10 mouse cellular contexts compared by ENCODE assay signal in genomic region chr12:107516265-107517217, GRCm38 (mm10). TPM values are rescaled to one million over a fixed set of nuclear protein-coding genes. Genes with fewer than 3 reads are reported as not detected.
DNase-seq lines count a peak whose midpoint lies in the region; ATAC-seq and TF ChIP-seq lines count a peak whose summit lies in the region.
"Had no signal": no experiment of that assay in that cellular context is flagged by ENCODE, and none has a peak within 500 bp of the region (broad histone marks: within the 10 kb centered on the region; RNA-seq: fewer than 3 reads in every experiment).

No protein-coding gene starts in this region.

- H3K36me3 ChIP-seq in kidney, embryonic 14.5 days (ENCODE audit: control insufficient read depth, insufficient read depth, low read length), result no peaks in the 10 kb centered on the region
- H3K36me3 ChIP-seq in forebrain, embryonic 12.5 days (replicated peaks), result no peaks in the 10 kb centered on the region
- no peaks in the 10 kb centered on the region for H3K36me3 ChIP-seq in midbrain, embryonic 13.5 days
- no peaks in the 10 kb centered on the region for H3K36me3 ChIP-seq in heart, embryonic 12.5 days

- WGBS in kidney, embryonic 14.5 days, result 25% methylated on average over 11 of the region's 11 CpGs
- 21% methylated on average over 11 of the region's 11 CpGs for WGBS in cerebellum, adult 2 months
- 18% methylated on average over 11 of the region's 11 CpGs for WGBS in forebrain, embryonic 12.5 days
- WGBS in midbrain, embryonic 13.5 days, result 24% methylated on average over 11 of the region's 11 CpGs
- 71% methylated on average over 11 of the region's 11 CpGs for WGBS in heart, embryonic 12.5 days

- no peak for TF ChIP-seq POLR2A in cerebellum, adult 2 months (IDR thresholded peaks at IDR 0.05; ENCODE audit: borderline replicate concordance, insufficient read depth, low read length)

- no peak overlapping the region for H3K4me3 ChIP-seq in kidney, embryonic 14.5 days (ENCODE audit: low read length)
- H3K4me3 ChIP-seq in cerebellum, adult 2 months (replicated peaks; ENCODE audit: insufficient read depth, low read depth, low read length), result no peak overlapping the region
- no peak overlapping the region for H3K4me3 ChIP-seq in forebrain, embryonic 12.5 days (replicated peaks)
- H3K4me3 ChIP-seq in midbrain, embryonic 13.5 days (replicated peaks), result no peak overlapping the region
- no peak overlapping the region for H3K4me3 ChIP-seq in heart, embryonic 12.5 days

- DNase-seq in kidney, postnatal 25 days, result no peak
- DNase-seq in cerebellum, adult 2 months, result peak; percentile 20 to 46
- no peak for DNase-seq in adrenal gland, adult (ENCODE audit: inconsistent age in 2 of 2, low spot score in 1 of 2)
- DNase-seq in right cerebral cortex, postnatal 36 days (ENCODE audit: low spot score in 2 of 2), result no peak
- DNase-seq: thymus, adult 2 months had no signal

- no peak overlapping the region for H3K27ac ChIP-seq in kidney, embryonic 14.5 days (ENCODE audit: low read depth, low read length)
- H3K27ac ChIP-seq in cerebellum, adult 2 months (ENCODE audit: insufficient read depth, low read length), result no peak overlapping the region
- H3K27ac ChIP-seq in forebrain, embryonic 12.5 days, result peak overlapping the region; percentile 56; the same call in 1 of the 2 replicates
- peak overlapping the region; percentile 36; the same call in 1 of the 2 replicates for H3K27ac ChIP-seq in midbrain, embryonic 13.5 days
- H3K27ac ChIP-seq in heart, embryonic 12.5 days (ENCODE audit: poor library complexity, severe bottlenecking), result no peak overlapping the region

- H3K4me1 ChIP-seq in kidney, embryonic 14.5 days (ENCODE audit: control insufficient read depth, insufficient read depth, low read length), result no peaks in the 10 kb centered on the region
- no peaks in the 10 kb centered on the region for H3K4me1 ChIP-seq in cerebellum, adult 2 months (ENCODE audit: control insufficient read depth, insufficient read depth, low read length)
- H3K4me1 ChIP-seq in forebrain, embryonic 12.5 days, result peaks cover 17% of the 10 kb centered on the region
- peaks cover 19% of the 10 kb centered on the region for H3K4me1 ChIP-seq in midbrain, embryonic 13.5 days (replicated peaks)
- peaks cover 9% of the 10 kb centered on the region; the same call in 1 of the 2 replicates for H3K4me1 ChIP-seq in heart, embryonic 12.5 days (replicated peaks)

- no peaks in the 10 kb centered on the region for H3K9me3 ChIP-seq in kidney, embryonic 14.5 days (ENCODE audit: control insufficient read depth, low read length)
- H3K9me3 ChIP-seq in forebrain, embryonic 12.5 days, result no peaks in the 10 kb centered on the region
- H3K9me3 ChIP-seq in midbrain, embryonic 13.5 days, result no peaks in the 10 kb centered on the region
- H3K9me3 ChIP-seq in heart, embryonic 12.5 days (replicated peaks), result no peaks in the 10 kb centered on the region

- no peak overlapping the region for H3K9ac ChIP-seq in kidney, embryonic 14.5 days (ENCODE audit: low read depth, low read length)
- H3K9ac ChIP-seq in forebrain, embryonic 12.5 days, result no peak overlapping the region
- H3K9ac ChIP-seq in midbrain, embryonic 13.5 days (replicated peaks), result no peak overlapping the region
- no peak overlapping the region for H3K9ac ChIP-seq in heart, embryonic 12.5 days

- no peaks in the 10 kb centered on the region for H3K27me3 ChIP-seq in kidney, embryonic 14.5 days (ENCODE audit: control insufficient read depth, insufficient read depth, low read length)
- H3K27me3 ChIP-seq in cerebellum, adult 2 months (ENCODE audit: control insufficient read depth, insufficient read depth, low read length), result no peaks in the 10 kb centered on the region
- 0 out of 2 replicates have a peak, but pooled peaks cover 5% of the 10 kb centered on the region for H3K27me3 ChIP-seq in forebrain, embryonic 12.5 days
- no peaks in the 10 kb centered on the region for H3K27me3 ChIP-seq in midbrain, embryonic 13.5 days
- 0 out of 2 replicates have a peak, but pooled peaks cover 4% of the 10 kb centered on the region for H3K27me3 ChIP-seq in heart, embryonic 12.5 days (replicated peaks)

- TF ChIP-seq CTCF in cerebellum, adult 2 months (IDR thresholded peaks at IDR 0.05; ENCODE audit: borderline replicate concordance, insufficient read depth, low read depth, low read length), result no peak

- no peak overlapping the region for H3K4me2 ChIP-seq in kidney, embryonic 14.5 days (replicated peaks; ENCODE audit: low read depth, low read length)
- H3K4me2 ChIP-seq in forebrain, embryonic 12.5 days, result no peak overlapping the region
- no peak overlapping the region for H3K4me2 ChIP-seq in midbrain, embryonic 13.5 days (replicated peaks)
- no peak overlapping the region for H3K4me2 ChIP-seq in heart, embryonic 12.5 days
- H3K4me2 ChIP-seq: liver, embryonic 11.5 days had no signal

- peak; percentile 78 for ATAC-seq in kidney, embryonic 14.5 days (ENCODE audit: low FRiP score, low TSS enrichment)
- ATAC-seq in forebrain, embryonic 12.5 days (ENCODE audit: low FRiP score), result peak; percentile 84
- ATAC-seq in midbrain, embryonic 13.5 days, result peak; percentile 72
- no peak for ATAC-seq in heart, embryonic 12.5 days (ENCODE audit: insufficient number of reproducible peaks, low FRiP score)

RNA-seq across cellular contexts. Expression of gene 3110018I06Rik, which starts 28.1 kb away (rescaled TPM):
- not detected in 2 replicates for polyA plus RNA-seq in kidney, embryonic 14.5 days (2014; fragmentation: Nextera tagmentation; extraction: Ambion mirVana)
- not detected in 2 replicates for polyA plus RNA-seq in cerebellum, adult 2 months (2012; rRNA removed)
- not detected in 2 replicates for polyA plus RNA-seq in forebrain, embryonic 12.5 days (2016; fragmentation: Nextera tagmentation; extraction: Ambion mirVana)
- polyA plus RNA-seq in midbrain, embryonic 13.5 days (2015; fragmentation: Nextera tagmentation; extraction: Ambion mirVana), result not detected in 2 replicates
- not detected in 2 replicates for polyA plus RNA-seq in heart, embryonic 12.5 days (2016; fragmentation: Nextera tagmentation; extraction: Ambion mirVana)
- polyA plus RNA-seq: liver, embryonic 11.5 days; thymus, adult 2 months had no signal

Comparison
In these comparisons a context has a peak if more than half of its experiments do, and no peak if none do; other contexts are left out.
1. H3K27ac ChIP-seq: peak in forebrain, embryonic 12.5 days (single experiment) and midbrain, embryonic 13.5 days (single experiment); none in kidney, embryonic 14.5 days (single experiment), cerebellum, adult 2 months (single experiment) and heart, embryonic 12.5 days (single experiment).
2. DNase-seq: peak in cerebellum, adult 2 months (2 of 2); none in kidney, postnatal 25 days (0 of 2), adrenal gland, adult (0 of 2) and right cerebral cortex, postnatal 36 days (0 of 2).